Mouse (Mus musculus) lung, adult 10 weeks (tissue): Measurements from ENCODE around the gene Hnmt. TPM values are rescaled to one million over a fixed set of nuclear protein-coding genes. Genes with fewer than 3 reads are reported as not detected.

Experiments used
- polyA plus RNA-seq: library from polyadenylated mRNA; stranded (reverse); fragments of 350-450 nt; fragmentation: Illumina TruSeq; extraction: RNeasy Lipid Tissue Mini Kit (QIAGEN cat#74804); gene quantifications from one replicate; pipeline ENCODE4 v1.2.3, GENCODE M21; 2014; ENCODE audit warnings: low read depth, low replicate concordance; ENCODE audit not compliant: insufficient read depth

Hnmt gene
- polyA plus RNA-seq = 22.2 TPM

DNA sequence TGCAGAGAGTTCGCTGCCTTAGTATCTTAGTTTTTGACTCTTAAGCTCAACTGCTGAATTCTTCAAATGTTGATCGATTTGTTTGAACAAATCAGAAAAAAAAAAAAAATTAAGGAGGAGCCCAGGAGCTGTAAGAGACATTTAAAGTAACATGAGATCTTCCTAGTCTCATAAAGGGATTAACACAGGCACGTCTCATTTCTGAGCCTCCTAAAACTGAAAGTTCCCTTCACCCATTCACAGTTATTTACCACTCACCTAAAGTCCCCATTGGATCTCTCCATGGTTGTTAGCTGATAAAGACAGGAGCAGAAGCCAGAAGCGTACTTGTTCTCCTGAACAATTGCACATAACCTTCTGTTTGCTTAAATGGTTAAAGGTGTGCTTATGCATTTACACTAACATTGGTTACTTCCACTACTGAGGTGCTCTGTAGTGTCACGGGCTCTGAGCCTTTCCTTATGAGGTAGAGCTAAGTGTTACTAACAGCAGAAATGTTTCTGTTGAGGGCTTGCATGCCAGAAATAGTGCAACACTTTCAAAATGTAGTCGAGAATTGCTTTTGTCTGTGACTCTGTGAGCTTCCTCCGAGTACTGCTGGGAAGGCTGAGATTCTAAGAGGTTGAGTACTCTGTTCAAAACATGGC, at the start of gene Hnmt:
Gene Hnmt, minus strand, starts transcription at position 51 of the 647 bp plus-strand sequence.

DNA sequence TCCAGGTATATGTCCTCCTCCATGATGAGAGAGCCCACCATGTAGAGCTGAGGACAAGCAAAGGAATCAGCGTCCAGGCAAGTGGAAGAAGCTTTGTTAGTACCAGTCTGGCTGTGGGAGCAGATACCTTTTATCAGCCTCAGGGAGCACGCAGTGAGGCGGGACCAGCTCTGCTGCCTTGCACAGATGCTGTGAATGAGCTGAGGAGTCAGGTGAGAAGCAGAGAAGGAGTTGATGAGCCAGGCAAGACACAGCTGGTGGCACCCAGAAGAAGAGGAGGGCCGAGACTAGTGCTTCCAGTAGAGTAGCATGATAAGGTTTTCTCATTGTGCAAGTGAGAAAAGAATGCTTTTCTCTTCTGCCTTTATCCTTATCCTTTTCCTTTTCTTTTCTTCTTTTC, 47.3 kb upstream of the Hnmt start, which contains the start of gene Tbpl2:
Gene Tbpl2, minus strand, starts transcription at position 101 of the 400 bp plus-strand sequence.

Other genes starting within 250 kb of the Hnmt start
- not detected for gene Tbpl2, start 47.2 kb upstream of the Hnmt start, polyA plus RNA-seq
- not detected for gene Il1f8, start 103.8 kb upstream of the Hnmt start, polyA plus RNA-seq
- 1.7 TPM for gene Il1f9, start 137.1 kb upstream of the Hnmt start, polyA plus RNA-seq
- gene Il1f6, start 166.0 kb upstream of the Hnmt start, polyA plus RNA-seq = not detected
- not detected for gene Il1f5, start 227.6 kb upstream of the Hnmt start, polyA plus RNA-seq
- not detected for gene Il1f10, start 241.8 kb upstream of the Hnmt start, polyA plus RNA-seq